Mouse (Mus musculus): ENCODE data around the gene Traip. TPM values are rescaled to one million over a fixed set of nuclear protein-coding genes. Genes with fewer than 3 reads are reported as not detected.

Traip gene
- polyA plus RNA-seq, 1 experiment from 2014 or later = 23.3 TPM

DNA sequence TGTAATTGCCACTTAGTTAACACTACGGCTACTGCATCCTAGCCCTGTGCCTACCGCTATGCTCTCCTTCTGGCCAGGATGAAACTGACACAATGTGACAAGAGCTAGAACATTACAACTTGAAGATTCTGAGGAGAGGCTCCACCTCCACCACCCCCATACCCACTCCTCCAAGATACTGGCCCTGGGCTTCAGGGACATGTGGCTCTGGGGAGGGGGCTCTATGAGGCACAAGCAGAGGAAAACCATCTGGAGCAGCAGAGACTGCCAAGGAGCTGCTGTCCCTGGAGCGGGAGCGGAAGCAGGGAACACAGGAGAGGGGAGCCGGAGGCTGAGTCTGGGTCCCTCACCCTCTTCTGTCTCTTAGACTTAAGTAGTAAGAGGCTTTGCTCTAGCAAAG lies 22.2 kb upstream of the Traip start:
- no peak for ATAC-seq (ENCODE audit: low FRiP score, low TSS enrichment)
- no peak overlapping the region for H3K9ac ChIP-seq (replicated peaks; ENCODE audit: low read length)
- WGBS = 82% methylated on average over 5 of the region's 5 CpGs

DNA sequence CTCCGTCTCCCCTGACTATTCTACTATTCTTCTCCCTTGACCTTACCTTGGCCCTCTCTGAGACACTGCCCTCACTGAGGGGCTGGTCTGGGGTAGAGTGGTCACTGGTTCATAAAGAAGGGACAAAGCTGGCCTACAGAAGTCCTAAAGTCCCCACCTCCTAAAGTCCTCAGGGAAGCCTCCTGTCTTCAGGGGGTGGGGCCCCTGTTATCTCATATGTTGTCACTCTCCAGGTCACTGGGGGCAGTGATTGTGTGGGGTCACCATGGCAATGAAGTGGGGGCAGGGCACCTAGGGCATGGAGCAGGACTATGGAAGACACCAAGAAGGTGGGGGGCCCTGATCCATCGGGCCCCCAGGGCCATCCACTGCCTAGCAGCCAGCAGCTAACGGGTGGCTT lies 21.8 kb upstream of the Traip start, which contains the start of gene Actl11:
Gene Actl11 (plus strand): TSS at position 301 of the 400 bp plus-strand sequence.
- H3K27ac ChIP-seq (ENCODE audit: low read length) = no peak within 1 kb of the TSS
- no peaks in the 10 kb centered on the region for H3K36me3 ChIP-seq (ENCODE audit: insufficient read depth, low read length)
- no peaks in the 10 kb centered on the region for H3K27me3 ChIP-seq (ENCODE audit: insufficient read depth, low read length)
- H3K4me1 ChIP-seq (ENCODE audit: insufficient read depth, low read length) = 0 out of 2 replicates have a peak, but pooled peaks cover 3% of the 10 kb centered on the region
- no peak within 1 kb of the TSS for H3K4me3 ChIP-seq (ENCODE audit: low read length)
- no peak within 1 kb of the TSS for H3K9ac ChIP-seq (replicated peaks; ENCODE audit: low read length)
- no peak within 1 kb of the TSS for H3K4me2 ChIP-seq (replicated peaks; ENCODE audit: low read depth, low read length)
- no peaks in the 10 kb centered on the region for H3K9me3 ChIP-seq (ENCODE audit: low read length)
- no peak for ATAC-seq (ENCODE audit: low FRiP score, low TSS enrichment)
- WGBS = 79% methylated on average over 3 of the region's 3 CpGs

More for the DNA sequence above, 22.2 kb upstream of the Traip start:
- Histone ChIP-seq H3K36me3 (ENCODE audit: insufficient read depth, low read length) (no peaks in the 10 kb centered on the region), H3K4me2 (replicated peaks; ENCODE audit: low read depth, low read length) (no peak overlapping the region), H3K27ac (ENCODE audit: low read length) (no peak overlapping the region), H3K4me1 (ENCODE audit: insufficient read depth, low read length) (0 out of 2 replicates have a peak, but pooled peaks cover 3% of the 10 kb centered on the region), H3K27me3 (ENCODE audit: insufficient read depth, low read length) (no peaks in the 10 kb centered on the region), H3K9me3 (ENCODE audit: low read length) (no peaks in the 10 kb centered on the region), H3K4me3 (ENCODE audit: low read length) (no peak overlapping the region)

DNA sequence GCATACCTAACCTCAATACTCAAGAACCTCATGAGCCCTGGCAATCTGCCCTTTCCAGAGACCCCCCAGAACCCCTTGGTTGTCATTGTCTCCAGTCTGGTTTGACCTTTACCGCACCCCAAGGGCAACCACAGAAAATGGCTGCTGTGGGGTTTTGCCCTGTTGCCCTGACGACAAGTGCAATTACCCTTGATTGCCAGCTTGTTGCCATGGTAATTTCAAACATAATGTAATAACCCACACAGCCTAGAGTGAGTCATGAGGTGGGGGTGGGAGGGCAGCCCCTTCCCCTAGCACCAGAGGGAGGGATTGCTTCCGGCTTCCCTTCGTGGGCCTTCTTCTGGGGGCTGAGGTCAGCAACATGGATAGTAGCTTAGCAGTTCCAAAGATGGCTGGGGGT lies 17.7 kb upstream of the Traip start:
- H3K9me3 ChIP-seq (ENCODE audit: low read length) = no peaks in the 10 kb centered on the region
- 61% methylated on average over 4 of the region's 4 CpGs for WGBS
- ATAC-seq (ENCODE audit: low FRiP score, low TSS enrichment) = no peak
- H3K36me3 ChIP-seq (ENCODE audit: insufficient read depth, low read length) = no peaks in the 10 kb centered on the region
- no peak overlapping the region for H3K27ac ChIP-seq (ENCODE audit: low read length)
- no peak overlapping the region for H3K4me2 ChIP-seq (replicated peaks; ENCODE audit: low read depth, low read length)
- H3K9ac ChIP-seq (replicated peaks; ENCODE audit: low read length) = no peak overlapping the region
- H3K27me3 ChIP-seq (ENCODE audit: insufficient read depth, low read length) = no peaks in the 10 kb centered on the region; the same call in 1 of the 2 replicates
- H3K4me1 ChIP-seq (ENCODE audit: insufficient read depth, low read length) = peaks cover 5% of the 10 kb centered on the region
- no peak overlapping the region for H3K4me3 ChIP-seq (ENCODE audit: low read length)

DNA sequence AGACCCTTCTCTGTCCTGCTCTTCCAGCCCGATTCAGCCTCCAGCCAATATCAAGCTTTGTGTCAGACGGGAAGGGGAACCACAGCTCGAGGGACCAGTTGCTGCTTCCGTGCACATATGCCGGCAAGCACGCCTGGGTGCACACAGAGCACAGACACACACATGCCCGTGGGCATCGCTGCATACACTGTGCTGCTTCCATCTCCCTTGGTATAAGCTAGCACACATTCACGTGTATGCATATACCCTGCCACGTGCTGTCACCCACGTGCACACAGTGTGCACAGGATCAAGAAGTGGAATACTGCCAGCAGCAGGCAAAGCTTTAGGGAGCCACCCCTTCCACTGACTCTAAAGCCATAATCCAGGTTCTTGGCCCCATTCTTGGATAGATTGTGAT lies 15.8 kb upstream of the Traip start:
- no peaks in the 10 kb centered on the region for H3K36me3 ChIP-seq (ENCODE audit: insufficient read depth, low read length)
- no peak overlapping the region for H3K4me2 ChIP-seq (replicated peaks; ENCODE audit: low read depth, low read length)
- peaks cover 5% of the 10 kb centered on the region for H3K4me1 ChIP-seq (ENCODE audit: insufficient read depth, low read length)
- no peaks in the 10 kb centered on the region for H3K9me3 ChIP-seq (ENCODE audit: low read length)
- WGBS = 75% methylated on average over 11 of the region's 11 CpGs
- H3K9ac ChIP-seq (replicated peaks; ENCODE audit: low read length) = no peak overlapping the region
- H3K4me3 ChIP-seq (ENCODE audit: low read length) = no peak overlapping the region
- peaks cover 8% of the 10 kb centered on the region for H3K27me3 ChIP-seq (ENCODE audit: insufficient read depth, low read length)
- no peak overlapping the region for H3K27ac ChIP-seq (ENCODE audit: low read length)
- no peak for ATAC-seq (ENCODE audit: low FRiP score, low TSS enrichment)

DNA sequence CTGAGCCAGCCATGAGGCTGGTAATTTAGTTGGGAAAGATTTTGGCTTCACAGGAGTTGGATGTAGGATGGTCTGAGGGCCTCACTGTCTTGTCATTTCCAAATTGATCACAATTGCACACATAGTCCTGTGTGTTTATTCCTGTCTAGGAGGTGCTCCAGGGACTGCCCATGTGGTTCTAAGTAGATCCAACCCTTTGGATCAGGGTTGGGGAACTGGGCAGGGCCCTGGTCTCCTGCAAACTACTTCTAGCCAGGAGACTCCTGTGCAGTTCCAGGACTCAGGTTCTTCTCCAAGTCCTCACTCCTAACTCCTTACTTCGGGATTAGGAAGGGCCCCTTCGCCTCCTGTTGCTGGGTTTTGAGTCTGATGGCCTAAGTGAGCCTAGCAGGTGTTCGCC lies 14.6 kb upstream of the Traip start, which contains the start of gene Camkv:
Gene Camkv (plus strand): TSS at position 301 of the 400 bp plus-strand sequence.
- Histone ChIP-seq H3K4me3 (ENCODE audit: low read length) (peak within 1 kb of the TSS; percentile 53), H3K9ac (replicated peaks; ENCODE audit: low read length) (peak within 1 kb of the TSS; percentile 58), H3K27me3 (ENCODE audit: insufficient read depth, low read length) (peaks cover 12% of the 10 kb centered on the region), H3K4me1 (ENCODE audit: insufficient read depth, low read length) (peaks cover 5% of the 10 kb centered on the region), H3K27ac (ENCODE audit: low read length) (no peak within 1 kb of the TSS), H3K36me3 (ENCODE audit: insufficient read depth, low read length) (no peaks in the 10 kb centered on the region), H3K4me2 (replicated peaks; ENCODE audit: low read depth, low read length) (peak within 1 kb of the TSS; percentile 88), H3K9me3 (ENCODE audit: low read length) (no peaks in the 10 kb centered on the region)
- 0 out of 2 replicates have a peak, but pooled peaks have one; percentile 16 for ATAC-seq (ENCODE audit: low FRiP score, low TSS enrichment)
- 16% methylated on average over 3 of the region's 3 CpGs for WGBS

DNA sequence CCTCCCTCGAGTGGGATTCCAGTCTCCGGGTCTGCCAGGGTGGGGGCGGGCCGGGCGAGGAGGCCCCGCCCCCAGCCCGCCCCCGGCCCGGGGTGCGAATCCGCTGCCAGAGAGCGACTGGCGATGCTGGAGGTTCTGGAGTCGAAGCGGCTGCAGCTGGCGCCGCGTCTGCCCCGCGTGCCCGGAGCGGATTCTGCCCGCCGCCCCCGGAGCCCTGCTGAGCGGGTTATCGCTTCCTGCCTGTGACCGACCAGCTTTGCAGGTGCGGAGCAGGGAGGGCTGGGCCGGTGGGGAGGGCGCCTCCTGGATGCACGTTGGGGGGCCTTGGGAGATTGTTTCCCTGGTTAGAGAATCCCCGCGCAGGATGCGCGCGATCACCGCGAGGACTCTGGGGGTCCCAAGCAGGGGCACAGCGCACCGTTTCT lies 14.1 kb upstream of the Traip start:
- Histone ChIP-seq H3K4me1 (ENCODE audit: insufficient read depth, low read length) (peaks cover 5% of the 10 kb centered on the region), H3K36me3 (ENCODE audit: insufficient read depth, low read length) (no peaks in the 10 kb centered on the region), H3K4me3 (ENCODE audit: low read length) (peak overlapping the region; percentile 53), H3K27ac (ENCODE audit: low read length) (no peak overlapping the region), H3K27me3 (ENCODE audit: insufficient read depth, low read length) (peaks cover 12% of the 10 kb centered on the region), H3K4me2 (replicated peaks; ENCODE audit: low read depth, low read length) (peak overlapping the region; percentile 88), H3K9ac (replicated peaks; ENCODE audit: low read length) (peak overlapping the region; percentile 58), H3K9me3 (ENCODE audit: low read length) (no peaks in the 10 kb centered on the region)
- peak; percentile 42 for ATAC-seq (ENCODE audit: low FRiP score, low TSS enrichment)
- WGBS = 1% methylated on average over 37 of the region's 41 CpGs

DNA sequence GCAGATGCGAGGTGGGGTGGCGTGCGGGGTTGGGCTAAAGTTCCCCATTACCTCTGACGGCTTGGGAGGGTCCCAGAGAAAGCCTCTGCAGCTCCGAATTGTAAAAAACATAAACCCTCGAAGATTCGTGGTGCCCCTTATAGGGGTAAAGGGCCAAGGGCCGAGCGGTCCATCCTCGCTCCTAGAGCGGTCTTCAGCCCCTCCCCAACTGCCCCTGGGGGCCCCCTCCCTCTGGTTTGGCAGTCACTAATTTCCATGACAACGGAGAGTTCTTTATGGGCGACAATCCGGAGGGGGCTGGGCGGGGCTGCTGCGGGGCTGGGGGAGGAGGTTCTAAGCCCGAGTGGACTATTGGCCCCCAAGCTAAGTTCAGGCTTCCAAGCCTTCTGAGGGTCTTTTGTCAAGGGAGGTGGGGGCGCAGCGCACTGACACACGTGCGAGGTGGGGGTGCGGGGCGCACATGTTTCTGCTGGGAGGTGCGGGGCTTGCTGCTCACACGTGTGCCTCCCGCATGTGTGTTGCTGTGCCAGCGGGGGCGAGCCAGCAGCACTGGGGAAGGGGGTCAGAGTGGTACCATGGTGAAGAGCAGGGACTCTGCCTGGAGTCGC lies 13.6 kb upstream of the Traip start:
- H3K27ac ChIP-seq (ENCODE audit: low read length) = no peak overlapping the region
- peak overlapping the region; percentile 58 for H3K9ac ChIP-seq (replicated peaks; ENCODE audit: low read length)
- no peaks in the 10 kb centered on the region for H3K36me3 ChIP-seq (ENCODE audit: insufficient read depth, low read length)
- H3K4me3 ChIP-seq (ENCODE audit: low read length) = peak overlapping the region; percentile 53
- peak overlapping the region; percentile 88 for H3K4me2 ChIP-seq (replicated peaks; ENCODE audit: low read depth, low read length)
- under 1% methylated on average over 29 of the region's 29 CpGs for WGBS
- no peaks in the 10 kb centered on the region for H3K9me3 ChIP-seq (ENCODE audit: low read length)
- H3K27me3 ChIP-seq (ENCODE audit: insufficient read depth, low read length) = peaks cover 12% of the 10 kb centered on the region
- peak; percentile 62 for ATAC-seq (ENCODE audit: low FRiP score, low TSS enrichment)
- peaks cover 5% of the 10 kb centered on the region for H3K4me1 ChIP-seq (ENCODE audit: insufficient read depth, low read length)

DNA sequence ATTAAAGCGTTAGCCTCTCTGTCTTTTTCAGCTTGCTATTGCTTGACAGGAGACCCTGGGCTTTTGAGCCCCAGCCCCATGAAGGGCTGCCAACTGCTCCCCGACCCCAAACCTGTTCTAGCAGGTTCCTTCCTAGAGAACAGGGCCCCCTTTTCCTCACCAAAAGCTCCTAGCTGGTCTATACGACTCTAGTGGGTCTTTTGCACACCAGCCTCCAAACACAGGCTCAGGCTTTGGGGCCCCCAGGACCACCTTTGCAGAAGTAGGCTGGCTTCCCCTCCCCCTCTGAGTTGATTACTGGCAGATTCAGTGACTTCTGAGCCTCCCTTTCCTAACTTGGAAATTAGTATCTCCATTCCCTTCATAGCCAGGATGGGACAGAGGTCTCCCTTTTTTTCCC lies 13.1 kb upstream of the Traip start:
- no peak overlapping the region for H3K4me3 ChIP-seq (ENCODE audit: low read length)
- H3K27ac ChIP-seq (ENCODE audit: low read length) = no peak overlapping the region
- 15% methylated on average over 3 of the region's 3 CpGs for WGBS

DNA sequence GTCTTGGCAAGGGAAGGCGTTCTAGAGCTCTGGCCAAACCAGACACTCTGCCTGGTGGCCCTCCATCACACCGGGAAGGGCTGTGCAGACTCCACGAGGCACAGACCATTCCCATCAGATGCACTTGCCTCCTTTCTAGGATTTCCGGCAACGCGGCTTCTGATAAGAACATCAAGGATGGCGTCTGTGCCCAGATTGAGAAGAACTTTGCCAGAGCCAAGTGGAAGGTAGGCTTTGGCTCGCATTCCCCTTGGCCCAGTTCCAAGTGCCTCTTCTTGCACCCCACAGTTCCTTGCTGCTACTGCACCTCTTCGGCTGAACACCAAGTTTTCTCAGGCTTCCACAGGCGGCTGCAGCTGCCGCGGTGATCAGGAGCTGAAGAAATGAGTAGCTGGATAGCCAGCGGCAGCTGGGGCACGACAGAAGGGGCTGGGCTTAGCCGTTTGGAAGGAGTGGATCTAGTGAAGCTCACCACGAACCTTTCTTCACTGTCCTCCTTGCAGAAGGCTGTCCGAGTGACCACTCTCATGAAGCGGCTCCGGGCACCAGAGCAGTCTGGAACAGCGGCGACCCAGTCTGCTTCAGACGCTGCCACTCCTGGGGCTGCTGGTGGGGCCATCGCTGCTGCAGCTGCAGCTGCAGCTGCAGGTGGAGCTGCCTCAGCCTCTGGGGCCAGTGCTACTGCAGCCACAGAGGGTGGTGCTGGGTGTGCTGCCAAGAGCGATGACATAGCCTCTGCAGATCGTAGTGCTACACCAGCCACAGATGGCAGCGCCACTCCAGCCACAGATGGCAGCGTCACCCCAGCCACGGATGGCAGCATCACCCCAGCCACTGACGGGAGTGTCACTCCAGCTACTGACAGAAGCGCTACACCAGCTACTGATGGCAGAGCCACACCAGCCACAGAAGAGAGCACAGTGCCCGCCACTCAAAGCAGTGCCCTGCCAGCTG lies 2.4 kb upstream of the Traip start:
- no peak overlapping the region for H3K4me3 ChIP-seq (ENCODE audit: low read length)
- no peak overlapping the region for H3K4me2 ChIP-seq (replicated peaks; ENCODE audit: low read depth, low read length)
- H3K9me3 ChIP-seq (ENCODE audit: low read length) = no peaks in the 10 kb centered on the region
- no peaks in the 10 kb centered on the region for H3K27me3 ChIP-seq (ENCODE audit: insufficient read depth, low read length)
- H3K36me3 ChIP-seq (ENCODE audit: insufficient read depth, low read length) = no peaks in the 10 kb centered on the region
- WGBS = 89% methylated on average over 31 of the region's 31 CpGs
- H3K27ac ChIP-seq (ENCODE audit: low read length) = no peak overlapping the region
- no peak overlapping the region for H3K9ac ChIP-seq (replicated peaks; ENCODE audit: low read length)
- ATAC-seq (ENCODE audit: low FRiP score, low TSS enrichment) = no peak
- peaks cover 14% of the 10 kb centered on the region for H3K4me1 ChIP-seq (ENCODE audit: insufficient read depth, low read length)

More for the DNA sequence above, 13.1 kb upstream of the Traip start:
- no peak overlapping the region; the same call in 1 of the 2 replicates for H3K4me2 ChIP-seq (replicated peaks; ENCODE audit: low read depth, low read length)
- H3K36me3 ChIP-seq (ENCODE audit: insufficient read depth, low read length) = no peaks in the 10 kb centered on the region
- ATAC-seq (ENCODE audit: low FRiP score, low TSS enrichment) = no peak
- H3K9ac ChIP-seq (replicated peaks; ENCODE audit: low read length) = no peak overlapping the region
- H3K27me3 ChIP-seq (ENCODE audit: insufficient read depth, low read length) = peaks cover 12% of the 10 kb centered on the region
- H3K9me3 ChIP-seq (ENCODE audit: low read length) = no peaks in the 10 kb centered on the region
- peaks cover 5% of the 10 kb centered on the region for H3K4me1 ChIP-seq (ENCODE audit: insufficient read depth, low read length)

All from kidney, embryonic 16.5 days (tissue).